Comparison of ENCODE assay signal across 12 mouse cellular contexts in genomic region chr5:100569250-100569934, GRCm38 (mm10). TPM values are rescaled to one million over a fixed set of nuclear protein-coding genes. Genes with fewer than 3 reads are reported as not detected.
A peak's percentile ranks its signal among the peaks of the same experiment; 100 is the strongest.
DNase-seq lines count a peak whose midpoint lies in the region; ATAC-seq and TF ChIP-seq lines count a peak whose summit lies in the region.
"Had no signal": no experiment of that assay in that cellular context is flagged by ENCODE, and none has a peak within 500 bp of the region (broad histone marks: within the 10 kb centered on the region; RNA-seq: fewer than 3 reads in every experiment).

No protein-coding gene starts in this region.

- 47% methylated on average over 18 of the region's 18 CpGs for WGBS in liver, embryonic 14.5 days (ENCODE audit: insufficient replicate concordance)
- WGBS in stomach, embryonic 14.5 days, result 76% methylated on average over 18 of the region's 18 CpGs
- WGBS in forebrain, embryonic 15.5 days, result 78% methylated on average over 18 of the region's 18 CpGs

- H3K9me3 ChIP-seq in liver, embryonic 14.5 days (ENCODE audit: control insufficient read depth, low read length), result no peaks in the 10 kb centered on the region
- no peaks in the 10 kb centered on the region for H3K9me3 ChIP-seq in stomach, embryonic 14.5 days (ENCODE audit: control insufficient read depth, low read depth, low read length)
- no peaks in the 10 kb centered on the region for H3K9me3 ChIP-seq in forebrain, embryonic 15.5 days

- peaks cover 2 to 15% of the 10 kb centered on the region in 2 experiments; a peak in 2 of 4 replicates for H3K4me1 ChIP-seq in liver, embryonic 14.5 days (replicated peaks; ENCODE audit: control insufficient read depth in 2 of 2, insufficient read depth in 2 of 2, low read length in 1 of 2)
- peaks cover 26% of the 10 kb centered on the region for H3K4me1 ChIP-seq in stomach, embryonic 14.5 days (ENCODE audit: control insufficient read depth, insufficient read depth, low read length)
- H3K4me1 ChIP-seq in forebrain, embryonic 15.5 days, result no peaks in the 10 kb centered on the region

- no peak overlapping the region; the same call in 1 of the 2 replicates for H3K9ac ChIP-seq in liver, embryonic 14.5 days (replicated peaks)
- H3K9ac ChIP-seq in stomach, embryonic 14.5 days (replicated peaks; ENCODE audit: low read depth, low read length), result no peak overlapping the region
- no peak overlapping the region for H3K9ac ChIP-seq in forebrain, embryonic 15.5 days (replicated peaks)

- TF ChIP-seq CTCF in liver, embryonic 14.5 days (IDR thresholded peaks at IDR 0.05; ENCODE audit: low read depth), result no peak

- peaks cover 3% of the 10 kb centered on the region; the same call in 1 of the 2 replicates for H3K27me3 ChIP-seq in liver, embryonic 14.5 days (ENCODE audit: control insufficient read depth, insufficient read depth, low read length)
- no peaks in the 10 kb centered on the region for H3K27me3 ChIP-seq in stomach, embryonic 14.5 days (ENCODE audit: control insufficient read depth, insufficient read depth, low read length)
- no peaks in the 10 kb centered on the region for H3K27me3 ChIP-seq in forebrain, embryonic 15.5 days
- H3K27me3 ChIP-seq: Patski had no signal

- H3K36me3 ChIP-seq in liver, embryonic 14.5 days (replicated peaks; ENCODE audit: control insufficient read depth, insufficient read depth, low read depth), result no peaks in the 10 kb centered on the region
- no peaks in the 10 kb centered on the region for H3K36me3 ChIP-seq in stomach, embryonic 14.5 days (ENCODE audit: control insufficient read depth, insufficient read depth, low read length)
- no peaks in the 10 kb centered on the region for H3K36me3 ChIP-seq in forebrain, embryonic 15.5 days

- DNase-seq in ZHBTc4 (ENCODE audit: low read depth, low spot score), result peak; percentile 9
- no peak for DNase-seq in liver, embryonic 14.5 days (ENCODE audit: low read depth in 3 of 3, low spot score in 3 of 3)
- no peak for DNase-seq in urinary bladder, postnatal 10 days (ENCODE audit: low spot score)
- no peak for DNase-seq in frontal cortex, postnatal 25 days (ENCODE audit: low spot score in 2 of 2)
- no peak for DNase-seq in adrenal gland, postnatal 10 days
- DNase-seq: gastrocnemius, postnatal 10 days; heart, postnatal 4 days had no signal

- H3K27ac ChIP-seq in liver, embryonic 14.5 days, result no peak overlapping the region
- no peak overlapping the region for H3K27ac ChIP-seq in stomach, embryonic 14.5 days (ENCODE audit: low read length)
- H3K27ac ChIP-seq in forebrain, embryonic 15.5 days (replicated peaks), result no peak overlapping the region
- H3K27ac ChIP-seq: layer of hippocampus, adult 2 months had no signal

- 0 out of 4 replicates have a peak overlapping the region, but pooled peaks of 1 of the 2 experiments have one; percentile 8 for H3K4me3 ChIP-seq in liver, embryonic 14.5 days (ENCODE audit: insufficient read depth in 1 of 2, low read depth in 2 of 2, low read length in 2 of 2)
- H3K4me3 ChIP-seq in stomach, embryonic 14.5 days (ENCODE audit: low read depth, low read length), result no peak overlapping the region
- H3K4me3 ChIP-seq in forebrain, embryonic 15.5 days, result no peak overlapping the region
- H3K4me3 ChIP-seq: layer of hippocampus, adult 2 months had no signal

- TF ChIP-seq EP300 in liver, embryonic 14.5 days (IDR thresholded peaks at IDR 0.05; ENCODE audit: low read depth), result no peak

- ATAC-seq in CD4-positive, CD25-positive, alpha-beta regulatory T cell, adult 4 months, result peak; percentile 28
- ATAC-seq in liver, embryonic 14.5 days (ENCODE audit: insufficient read depth), result no peak
- no peak for ATAC-seq in stomach, embryonic 14.5 days (ENCODE audit: insufficient number of reproducible peaks, insufficient read depth, low FRiP score, low read depth)
- no peak for ATAC-seq in forebrain, embryonic 15.5 days (replicated peaks)
- ATAC-seq: Patski had no signal

- peak overlapping the region; percentile 24 for H3K4me2 ChIP-seq in liver, embryonic 14.5 days (ENCODE audit: low read depth)
- H3K4me2 ChIP-seq in stomach, embryonic 14.5 days (replicated peaks; ENCODE audit: low read depth, low read length), result peak overlapping the region; percentile 25; the same call in 1 of the 2 replicates
- H3K4me2 ChIP-seq in forebrain, embryonic 15.5 days (replicated peaks), result no peak overlapping the region

RNA-seq across cellular contexts. Expression of gene Plac8, which starts 2.7 kb away (rescaled TPM):
- polyA plus RNA-seq in CD4-positive, CD25-positive, alpha-beta regulatory T cell, adult 4 months (2017; shearing (Covaris generic)), result 10 to 100 TPM in 1 of 2 experiments, 1 to 10 TPM in 1; 2.9 to 12.0 TPM
- 64.3 and 87.8 TPM in 2 replicates for polyA plus RNA-seq in liver, embryonic 14.5 days (2012; rRNA removed)
- 67.3 and 91.1 TPM in 2 replicates for polyA plus RNA-seq in liver, embryonic 14.5 days (2014; fragmentation: Nextera tagmentation; extraction: Ambion mirVana)
- polyA plus RNA-seq in stomach, embryonic 14.5 days (2014; fragmentation: Nextera tagmentation; extraction: Ambion mirVana), result 148 and 159 TPM in 2 replicates
- 10 to 100 TPM; 11.4 to 12.4 TPM for total RNA-seq in adrenal gland, postnatal 10 days (2021)
- 0.27 and 0.56 TPM in 2 replicates for polyA plus RNA-seq in forebrain, embryonic 15.5 days (2015; fragmentation: Nextera tagmentation; extraction: Ambion mirVana)
- total RNA-seq: layer of hippocampus, adult 2 months had no signal

RNA-seq across cellular contexts. Expression of gene Cops4, which starts 51.3 kb away (rescaled TPM):
- 100 to 1,000 TPM; 114 to 118 TPM for polyA plus RNA-seq in CD4-positive, CD25-positive, alpha-beta regulatory T cell, adult 4 months (2017; shearing (Covaris generic))
- polyA plus RNA-seq in liver, embryonic 14.5 days (2012; rRNA removed), result 18.4 and 28.2 TPM in 2 replicates
- polyA plus RNA-seq in liver, embryonic 14.5 days (2014; fragmentation: Nextera tagmentation; extraction: Ambion mirVana), result 70.9 and 74.5 TPM in 2 replicates
- polyA plus RNA-seq in stomach, embryonic 14.5 days (2014; fragmentation: Nextera tagmentation; extraction: Ambion mirVana), result 187 and 188 TPM in 2 replicates
- total RNA-seq in adrenal gland, postnatal 10 days (2021), result 10 to 100 TPM; 70.1 to 73.6 TPM
- polyA plus RNA-seq in forebrain, embryonic 15.5 days (2015; fragmentation: Nextera tagmentation; extraction: Ambion mirVana), result 186 and 192 TPM in 2 replicates

Comparison
In these comparisons a context has a peak if more than half of its experiments do, and no peak if none do; other contexts are left out.
1. RNA of gene Plac8, which starts 2.7 kb away (polyA plus RNA-seq): 148 to 159 TPM in stomach, embryonic 14.5 days and 64.3 to 91.1 TPM in liver, embryonic 14.5 days; 2.9 to 12.0 TPM in CD4-positive, CD25-positive, alpha-beta regulatory T cell, adult 4 months and 0.27 to 0.56 TPM in forebrain, embryonic 15.5 days; every median in the first group is over 4 times any median in the second.